Mouse (Mus musculus) embryonic fibroblast, embryonic 13.5 days (primary cell): ENCODE results near the gene Cntnap2. TPM values are rescaled to one million over a fixed set of nuclear protein-coding genes. Genes with fewer than 3 reads are reported as not detected.
"Not testable (repeated sequence)": the region's sequence is repeated elsewhere in the genome, so short reads cannot be mapped to it uniquely, and the experiment has no call there.

Source experiments
- H3K27ac ChIP-seq: 2 replicates; pipeline ENCODE4 v1.5.1; 2012; ENCODE audit warnings: low read length, control low read depth, inconsistent platforms; ENCODE audit not compliant: insufficient read depth
- H3K4me1 ChIP-seq: 2 replicates; pipeline ENCODE4 v1.6.1; 2011; ENCODE audit warnings: low read length; ENCODE audit not compliant: control insufficient read depth, insufficient read depth
- H3K4me3 ChIP-seq: 2 replicates; pipeline ENCODE4 v1.5.1; 2011; ENCODE audit warnings: mild to moderate bottlenecking, control low read depth, low read length; ENCODE audit not compliant: insufficient read depth
- CTCF ChIP-seq: IDR thresholded peaks from 2 replicates; pipeline ENCODE4 v1.5.1; 2011; ENCODE audit warnings: mild to moderate bottlenecking, control low read depth, low read length, moderate library complexity, borderline replicate concordance; ENCODE audit not compliant: insufficient read depth
- POLR2A ChIP-seq: IDR thresholded peaks from 2 replicates; pipeline ENCODE4 v1.6.1; 2011; ENCODE audit warnings: low read depth, mild to moderate bottlenecking, control low read depth, low read length, moderate library complexity
- polyA plus RNA-seq: library from polyadenylated mRNA; stranded (reverse); fragments of >200 nt; gene quantifications from 2 replicates; pipeline ENCODE4 v1.2.4, GENCODE M21; 2011; ENCODE audit warnings: low read depth; ENCODE audit not compliant: missing spikeins, insufficient read length

Cntnap2 gene
- polyA plus RNA-seq, 1 experiment: 0.09 TPM

DNA sequence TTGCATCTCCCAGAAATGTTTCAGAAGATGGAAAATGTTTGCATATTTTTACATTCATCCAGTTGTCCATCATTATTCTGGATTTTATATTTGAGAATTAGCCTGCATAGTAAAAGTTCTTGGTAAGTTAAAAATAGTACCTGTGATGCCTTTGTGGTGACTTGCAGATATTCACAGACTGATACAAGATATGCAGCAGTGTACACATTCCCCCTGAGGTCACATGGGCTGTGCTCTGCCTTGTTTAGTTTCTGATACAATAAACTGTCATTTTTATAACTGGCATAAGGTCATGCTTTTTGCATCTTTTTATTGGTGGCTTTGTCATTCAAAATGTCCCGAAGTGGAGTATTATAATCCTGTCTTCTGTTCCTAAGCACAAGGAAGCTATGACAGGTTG lies 2148.9 kb downstream of the Cntnap2 start:
- H3K4me3 ChIP-seq: no peak overlapping the region
- H3K27ac ChIP-seq: no peak overlapping the region
- H3K4me1 ChIP-seq: no peaks in the 10 kb centered on the region
- TF ChIP-seq POLR2A (no peak), CTCF (no peak)

DNA sequence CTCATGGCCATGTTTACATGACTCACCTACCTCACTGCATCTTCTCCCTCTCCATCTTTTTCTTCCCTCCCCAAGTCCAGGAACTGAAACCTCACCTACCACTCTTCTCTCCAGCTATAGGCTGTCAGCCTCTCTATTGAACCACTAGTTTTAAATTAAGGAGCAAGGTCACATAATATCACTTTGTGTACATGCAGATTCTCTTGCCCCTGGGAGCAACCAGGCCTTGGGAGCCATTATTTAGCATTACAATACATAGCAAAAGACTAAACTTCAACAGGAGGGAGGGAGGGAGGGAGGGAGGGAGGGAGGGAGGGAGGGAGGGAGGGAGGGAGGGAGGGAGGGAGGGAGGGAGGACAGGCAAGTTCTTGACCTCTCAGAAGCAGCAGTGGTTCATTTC lies 2155.6 kb downstream of the Cntnap2 start:
- Histone ChIP-seq H3K4me3 (no peak overlapping the region), H3K27ac (no peak overlapping the region), H3K4me1 (no peaks in the 10 kb centered on the region)
- no peak for TF ChIP-seq POLR2A
- TF ChIP-seq CTCF: no peak

DNA sequence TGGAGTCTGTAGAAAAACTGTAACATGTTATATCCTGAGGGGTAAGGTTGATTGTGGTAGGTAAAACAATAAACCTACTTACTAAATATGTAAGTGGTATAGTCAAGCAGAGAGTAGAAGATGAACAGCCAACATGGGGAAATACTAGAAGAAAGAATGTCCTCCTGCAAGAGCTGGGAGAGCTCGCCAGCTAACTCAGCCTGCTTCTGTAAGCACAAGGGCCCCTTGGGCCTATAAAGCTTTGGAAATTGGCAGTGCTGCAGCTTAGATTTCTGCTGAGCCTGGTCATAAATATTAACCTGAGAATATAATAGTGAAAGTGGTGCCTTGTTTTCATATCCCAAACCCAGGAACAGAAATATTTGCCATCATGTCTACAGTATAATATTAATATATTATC lies 2164.4 kb downstream of the Cntnap2 start:
- not testable (repeated sequence) for H3K4me1 ChIP-seq, H3K4me3 ChIP-seq, H3K27ac ChIP-seq

DNA sequence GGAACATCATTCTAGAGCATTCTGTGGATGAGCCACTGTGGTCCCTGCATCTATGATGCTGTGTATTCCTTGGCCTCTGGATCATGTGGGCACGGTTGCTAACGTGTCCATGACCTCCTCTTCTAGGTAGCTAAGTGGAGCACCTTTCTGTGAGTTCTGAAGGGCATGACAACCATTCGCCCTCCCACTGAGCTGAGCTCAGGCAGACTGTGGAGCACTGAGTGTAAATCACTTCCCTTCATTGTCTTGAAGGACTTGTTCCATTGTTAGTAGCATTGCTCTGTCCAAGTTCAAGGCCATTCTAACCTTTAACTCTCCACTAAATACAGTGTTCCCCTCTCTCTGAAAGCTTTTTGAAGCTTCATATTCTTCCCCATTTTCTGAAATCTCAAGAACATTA lies 2166.2 kb downstream of the Cntnap2 start:
- H3K4me1 ChIP-seq, H3K27ac ChIP-seq, H3K4me3 ChIP-seq: not testable (repeated sequence)

DNA sequence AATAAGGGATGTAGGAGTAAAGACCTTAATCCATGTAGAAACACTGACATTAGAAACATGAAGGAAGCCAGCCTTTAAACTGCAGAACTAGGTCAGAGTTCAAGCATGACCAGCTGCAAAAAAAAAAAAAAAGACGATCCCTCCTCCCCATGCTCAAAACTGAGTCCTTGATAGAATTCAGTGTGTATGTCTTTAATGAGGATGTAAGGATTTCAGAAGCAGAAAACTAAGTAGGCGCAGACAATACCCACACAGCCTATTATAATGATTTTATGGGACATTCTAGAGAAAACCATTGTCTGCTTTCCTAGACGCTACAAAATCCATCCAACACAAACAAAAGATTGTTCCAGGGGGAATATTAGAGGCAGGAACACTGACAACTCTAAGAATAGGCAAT lies 2168.4 kb downstream of the Cntnap2 start:
- TF ChIP-seq CTCF (no peak), POLR2A (no peak)
- no peak overlapping the region for H3K4me3 ChIP-seq
- no peak overlapping the region for H3K27ac ChIP-seq
- no peaks in the 10 kb centered on the region for H3K4me1 ChIP-seq

DNA sequence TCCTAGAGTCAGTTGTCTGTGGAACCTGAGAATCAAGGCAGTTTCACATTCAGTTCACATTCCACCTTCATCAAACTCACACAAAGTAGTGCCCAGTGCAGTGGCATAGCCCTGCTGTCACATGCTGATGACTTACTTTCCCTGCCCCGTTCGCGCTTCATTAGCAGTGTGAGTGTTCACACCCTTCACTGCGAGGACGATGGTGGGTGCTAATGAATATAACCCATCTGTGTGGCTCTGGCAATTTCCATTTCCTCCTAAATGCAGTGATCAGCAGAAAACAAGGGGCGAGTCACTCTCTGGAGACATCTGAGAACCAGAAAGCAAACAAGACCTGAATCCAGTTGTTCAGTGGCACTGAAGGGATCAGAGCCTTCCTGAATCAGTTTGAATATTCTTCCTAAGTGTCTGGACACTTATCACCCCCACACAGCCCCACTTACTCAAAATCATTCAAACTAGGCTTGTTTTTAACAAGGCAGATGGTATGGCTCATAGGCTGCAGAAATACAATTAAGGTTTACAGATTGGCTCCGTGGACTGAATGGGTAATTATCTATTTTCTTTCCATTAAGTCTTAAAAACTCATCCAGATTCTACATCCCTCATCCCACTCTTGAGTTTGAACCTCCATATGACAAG lies 2169.6 kb downstream of the Cntnap2 start:
- H3K27ac ChIP-seq: no peak overlapping the region
- H3K4me1 ChIP-seq: no peaks in the 10 kb centered on the region
- H3K4me3 ChIP-seq: no peak overlapping the region
- no peak for TF ChIP-seq CTCF

DNA sequence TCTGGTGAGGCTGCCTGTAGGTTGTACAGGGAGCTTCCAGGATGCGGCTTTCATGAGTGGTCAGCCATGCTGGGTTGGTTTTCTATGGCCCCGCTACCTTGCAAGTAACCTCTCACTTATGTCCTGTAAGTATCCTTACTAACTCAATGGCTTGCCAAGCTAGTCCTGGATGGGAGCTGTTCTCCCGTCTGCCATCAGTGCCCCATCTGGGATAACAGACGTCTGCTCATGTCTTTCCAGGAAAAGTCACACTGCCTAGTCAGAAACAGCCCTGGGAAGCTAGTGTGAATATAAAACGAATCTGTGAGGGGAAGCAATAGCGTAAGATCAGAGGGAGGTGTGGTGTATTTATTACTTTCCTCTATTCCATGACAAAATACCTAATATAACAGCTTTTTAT lies 2172.4 kb downstream of the Cntnap2 start:
- H3K4me3 ChIP-seq: no peak overlapping the region
- no peak overlapping the region for H3K27ac ChIP-seq
- H3K4me1 ChIP-seq: no peaks in the 10 kb centered on the region
- TF ChIP-seq POLR2A: no peak
- TF ChIP-seq CTCF: no peak

DNA sequence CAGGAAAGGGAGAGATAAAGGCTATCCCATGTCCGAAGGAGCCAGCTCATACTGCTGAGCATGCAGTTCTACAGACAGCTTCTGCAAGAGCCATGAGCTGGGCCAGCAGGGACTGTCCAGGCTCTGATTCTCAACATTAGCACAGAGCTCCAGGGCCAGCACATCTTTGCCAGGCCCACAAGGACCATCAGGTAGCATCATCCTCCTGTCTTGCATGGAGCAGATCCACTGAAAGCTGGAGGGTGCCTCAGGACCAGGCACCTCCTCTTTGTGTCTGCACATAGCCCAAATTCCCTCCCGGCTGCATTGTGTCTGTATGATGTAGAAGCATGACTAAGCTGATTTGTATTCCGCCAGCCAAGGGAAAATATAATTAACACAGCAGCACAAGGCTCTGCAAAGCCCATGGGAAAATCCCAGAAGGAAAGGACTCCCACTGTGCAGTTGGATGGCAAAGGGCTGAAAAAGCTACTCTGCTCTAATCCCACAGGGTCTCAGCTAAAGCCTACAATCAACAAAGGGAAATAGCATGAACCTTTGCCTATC lies 2180.3 kb downstream of the Cntnap2 start:
- TF ChIP-seq CTCF (no peak), POLR2A (no peak)
- no peak overlapping the region for H3K4me3 ChIP-seq
- no peak overlapping the region for H3K27ac ChIP-seq
- H3K4me1 ChIP-seq: peaks cover 8% of the 10 kb centered on the region

DNA sequence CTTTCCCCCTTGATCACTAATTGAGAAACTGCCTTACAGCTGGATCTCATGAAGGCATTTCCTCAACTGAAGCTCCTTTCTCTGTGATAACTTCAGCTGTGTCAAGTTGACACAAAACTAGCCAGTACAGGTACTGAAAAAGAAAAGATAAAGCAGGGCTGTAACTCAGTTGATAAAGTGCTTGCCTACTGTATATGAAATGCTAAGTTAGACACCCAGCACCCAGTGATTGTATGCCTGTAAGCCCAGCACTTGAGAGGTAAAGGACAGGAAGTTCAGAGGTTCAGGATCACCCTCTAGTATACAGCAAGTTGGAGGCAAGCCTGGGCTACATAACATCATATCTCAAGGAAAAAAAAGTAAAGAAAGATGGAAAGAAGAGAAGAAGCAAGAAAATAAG lies 2182.2 kb downstream of the Cntnap2 start:
- TF ChIP-seq POLR2A: no peak
- no peak for TF ChIP-seq CTCF
- H3K4me1 ChIP-seq: peaks cover 8% of the 10 kb centered on the region
- no peak overlapping the region for H3K4me3 ChIP-seq
- no peak overlapping the region for H3K27ac ChIP-seq

DNA sequence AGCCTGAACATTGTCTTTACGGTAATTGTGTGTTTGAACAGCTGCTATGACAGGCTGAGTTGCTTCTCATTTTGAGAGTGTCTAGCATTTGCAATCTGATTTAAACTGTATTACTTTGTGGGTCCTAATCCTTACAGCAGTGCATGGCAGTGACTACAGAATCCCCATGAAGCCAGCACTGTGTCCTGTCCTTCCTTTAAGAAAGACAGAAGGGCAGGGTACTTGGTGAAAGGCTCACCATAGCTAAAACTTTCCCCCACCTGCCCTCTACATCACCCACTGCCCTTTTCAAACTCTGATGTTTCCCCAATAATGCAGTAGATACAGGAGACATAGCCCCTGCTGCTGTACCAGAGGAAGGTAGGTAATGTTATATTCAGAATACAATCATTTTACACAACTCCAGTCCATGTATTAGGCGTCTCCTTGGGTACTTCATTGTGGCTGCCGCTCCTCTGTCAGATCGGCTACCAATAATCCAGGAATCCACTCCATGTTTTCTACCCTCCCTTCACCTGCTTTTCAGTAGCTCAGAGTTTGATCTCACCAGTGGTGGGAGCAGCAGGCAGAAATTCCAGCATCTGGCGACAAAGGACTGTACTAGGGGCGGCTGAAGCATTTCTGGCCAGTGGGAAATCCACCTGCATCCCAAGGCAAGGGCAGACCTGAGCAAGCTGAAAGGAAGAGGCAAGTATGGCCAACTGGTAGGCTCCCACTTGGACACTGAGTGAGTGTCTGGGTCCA lies 2184.9 kb downstream of the Cntnap2 start:
- H3K4me3 ChIP-seq: no peak overlapping the region
- H3K27ac ChIP-seq: no peak overlapping the region
- H3K4me1 ChIP-seq: peaks cover 8% of the 10 kb centered on the region
- TF ChIP-seq CTCF (no peak), POLR2A (no peak)

DNA sequence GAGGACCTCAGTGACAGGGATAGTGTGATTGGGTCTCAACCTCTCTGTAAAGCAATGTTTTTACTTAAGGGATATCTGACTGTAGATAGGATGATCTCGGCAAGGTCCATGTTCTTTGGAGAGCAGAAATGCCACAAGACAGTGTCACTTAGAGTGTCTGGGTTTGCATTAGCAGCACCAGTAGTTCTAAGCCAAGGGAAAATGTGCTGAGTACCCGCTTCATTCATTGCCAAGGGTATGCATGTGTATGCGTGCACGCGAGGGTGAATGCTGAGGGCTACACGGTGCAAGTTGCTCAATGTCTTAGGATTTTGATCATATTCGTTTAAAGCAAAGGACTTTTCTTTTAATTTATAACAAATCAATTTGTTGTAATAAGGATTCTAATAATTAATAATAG lies 2185.5 kb downstream of the Cntnap2 start:
- no peak overlapping the region for H3K4me3 ChIP-seq
- H3K27ac ChIP-seq: no peak overlapping the region
- peaks cover 3% of the 10 kb centered on the region for H3K4me1 ChIP-seq
- TF ChIP-seq POLR2A (no peak), CTCF (no peak)
